Mouse (Mus musculus): ENCODE data around the gene Bach2.

Bach2 gene

GRCm38 (mm10) chr4:32430136-32430535 is 191.5 kb downstream of the Bach2 start:
- no peak for DNase-seq (ENCODE audit: low spot score)

GRCm38 (mm10) chr4:32430981-32431380 is 192.4 kb downstream of the Bach2 start:
- no peak for DNase-seq (ENCODE audit: low spot score)

GRCm38 (mm10) chr4:32432271-32432781 is 193.7 kb downstream of the Bach2 start:
- no peak for DNase-seq (ENCODE audit: low spot score)

GRCm38 (mm10) chr4:32432945-32433344 is 194.3 kb downstream of the Bach2 start:
- DNase-seq (ENCODE audit: low spot score), result no peak

GRCm38 (mm10) chr4:32434612-32435011 is 196.0 kb downstream of the Bach2 start:
- no peak for DNase-seq (ENCODE audit: low spot score)

- no peak for DNase-seq (ENCODE audit: low spot score)
Measured at GRCm38 (mm10) chr4:32439974-32440739, 201.6 kb downstream of the Bach2 start.

GRCm38 (mm10) chr4:32440740-32441072 is 202.1 kb downstream of the Bach2 start:
- DNase-seq (ENCODE audit: low spot score), result no peak

- no peak for DNase-seq (ENCODE audit: low spot score)
Measured at GRCm38 (mm10) chr4:32444671-32445196, 206.1 kb downstream of the Bach2 start.

GRCm38 (mm10) chr4:32447850-32448249 is 209.2 kb downstream of the Bach2 start:
- no peak for DNase-seq (ENCODE audit: low spot score)

GRCm38 (mm10) chr4:32461986-32462385 is 223.4 kb downstream of the Bach2 start:
- DNase-seq (ENCODE audit: low spot score), result no peak

GRCm38 (mm10) chr4:32463065-32463464 is 224.5 kb downstream of the Bach2 start:
- no peak for DNase-seq (ENCODE audit: low spot score)

GRCm38 (mm10) chr4:32464540-32464939 is 225.9 kb downstream of the Bach2 start:
- no peak for DNase-seq (ENCODE audit: low spot score)

- DNase-seq (ENCODE audit: low spot score), result no peak
Measured at GRCm38 (mm10) chr4:32466031-32466430, 227.4 kb downstream of the Bach2 start.

GRCm38 (mm10) chr4:32477977-32478660 is 239.5 kb downstream of the Bach2 start:
- no peak for DNase-seq (ENCODE audit: low spot score)

- no peak for DNase-seq (ENCODE audit: low spot score)
Measured at GRCm38 (mm10) chr4:32479231-32479630, 240.6 kb downstream of the Bach2 start.

GRCm38 (mm10) chr4:32479801-32480700 is 241.4 kb downstream of the Bach2 start:
- DNase-seq (ENCODE audit: low spot score), result no peak

GRCm38 (mm10) chr4:32481366-32482055 is 242.9 kb downstream of the Bach2 start:
- DNase-seq (ENCODE audit: low spot score), result peak; percentile 13

GRCm38 (mm10) chr4:32482138-32482537 is 243.5 kb downstream of the Bach2 start:
- DNase-seq (ENCODE audit: low spot score), result no peak

- no peak for DNase-seq (ENCODE audit: low spot score)
Measured at GRCm38 (mm10) chr4:32482936-32483335, 244.3 kb downstream of the Bach2 start.

GRCm38 (mm10) chr4:32485848-32486247 is 247.2 kb downstream of the Bach2 start:
- DNase-seq (ENCODE audit: low spot score), result no peak

GRCm38 (mm10) chr4:32486654-32487398 is 248.2 kb downstream of the Bach2 start:
- no peak for DNase-seq (ENCODE audit: low spot score)

Data from ovary, postnatal 36 days (tissue).